Mouse (Mus musculus): ENCODE data around the gene Ctsw. TPM values are rescaled to one million over a fixed set of nuclear protein-coding genes. Genes with fewer than 3 reads are reported as not detected.

The Ctsw gene
- total and polyA plus RNA-seq, 2 experiments: 0.37 to 1.5 TPM

- Histone ChIP-seq H3K79me2 (ENCODE audit: control insufficient read depth, insufficient read depth, low read length) (no peaks in the 10 kb centered on the region; the same call in 1 of the 2 replicates), H3K4me1 (ENCODE audit: control insufficient read depth, insufficient read depth, low read length) (peaks cover 9% of the 10 kb centered on the region), H3K4me3 (ENCODE audit: insufficient read depth, low read depth, low read length) (peak overlapping the region; percentile 51), H3K36me3 (ENCODE audit: control insufficient read depth, insufficient read depth, low read length) (no peaks in the 10 kb centered on the region), H3K27me3 (ENCODE audit: control insufficient read depth, insufficient read depth, low read length) (no peaks in the 10 kb centered on the region), H3K9ac (ENCODE audit: low read depth, low read length) (peak overlapping the region; percentile 68), H3K27ac (replicated peaks; ENCODE audit: insufficient read depth, low read depth, low read length) (peak overlapping the region; percentile 2)
- DNase-seq (ENCODE audit: extremely low read depth, low read depth, low spot score): no peak
- WGBS: 38% methylated on average over 15 of the region's 15 CpGs
- no peak for TF ChIP-seq CTCF (IDR thresholded peaks at IDR 0.05; ENCODE audit: low read depth, low read length)
- no peak for TF ChIP-seq POLR2A (IDR thresholded peaks at IDR 0.05; ENCODE audit: extremely low read depth, insufficient read depth, low read length)
Measured at GRCm38 (mm10) chr19:5511074-5511632, 42.8 kb upstream of the Ctsw start.

GRCm38 (mm10) chr19:5510031-5511026 lies 42.0 kb upstream of the Ctsw start, which contains the start of gene Snx32:
Gene Snx32 (minus strand): TSS chr19:5510538.
- WGBS: 3% methylated on average over 46 of the region's 47 CpGs
- Histone ChIP-seq H3K4me1 (ENCODE audit: control insufficient read depth, insufficient read depth, low read length) (peaks cover 9% of the 10 kb centered on the region), H3K4me3 (ENCODE audit: insufficient read depth, low read depth, low read length) (peak within 1 kb of the TSS; percentile 62), H3K9ac (ENCODE audit: low read depth, low read length) (peak within 1 kb of the TSS; percentile 68), H3K27me3 (ENCODE audit: control insufficient read depth, insufficient read depth, low read length) (no peaks in the 10 kb centered on the region), H3K36me3 (ENCODE audit: control insufficient read depth, insufficient read depth, low read length) (no peaks in the 10 kb centered on the region), H3K79me2 (ENCODE audit: control insufficient read depth, insufficient read depth, low read length) (no peaks in the 10 kb centered on the region; the same call in 1 of the 2 replicates), H3K27ac (replicated peaks; ENCODE audit: insufficient read depth, low read depth, low read length) (peak within 1 kb of the TSS; percentile 2)
- 0 out of 2 replicates have a peak, but pooled peaks have one; percentile 4 for TF ChIP-seq POLR2A (IDR thresholded peaks at IDR 0.05; ENCODE audit: extremely low read depth, insufficient read depth, low read length)
- TF ChIP-seq CTCF (IDR thresholded peaks at IDR 0.05; ENCODE audit: low read depth, low read length): no peak
- DNase-seq (ENCODE audit: extremely low read depth, low read depth, low spot score): peak; percentile 97

DNA sequence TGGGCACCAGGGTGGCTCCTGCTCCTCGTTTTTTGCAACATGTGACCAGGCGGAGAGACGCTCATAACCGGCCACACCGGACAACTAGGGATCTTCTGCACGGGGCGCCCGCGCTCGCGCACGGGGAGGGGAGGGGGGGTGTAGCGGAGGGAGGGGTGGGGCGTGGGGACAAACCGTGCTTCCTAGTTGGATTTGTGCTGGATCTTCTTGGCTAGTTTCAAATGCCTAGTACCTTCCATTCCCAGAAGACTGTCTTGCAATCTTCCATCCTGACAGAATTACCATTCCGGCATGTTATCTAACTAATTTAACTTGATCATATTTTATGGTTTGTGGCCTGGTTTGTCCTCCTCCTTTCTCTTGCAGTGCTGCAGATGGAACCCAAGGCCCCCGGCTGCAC lies 35.4 kb upstream of the Ctsw start, which contains the start of gene 1700020D05Rik:
Gene 1700020D05Rik (minus strand): TSS at position 101 of the 400 bp plus-strand sequence.
- 79% methylated on average over 17 of the region's 17 CpGs for WGBS

DNA sequence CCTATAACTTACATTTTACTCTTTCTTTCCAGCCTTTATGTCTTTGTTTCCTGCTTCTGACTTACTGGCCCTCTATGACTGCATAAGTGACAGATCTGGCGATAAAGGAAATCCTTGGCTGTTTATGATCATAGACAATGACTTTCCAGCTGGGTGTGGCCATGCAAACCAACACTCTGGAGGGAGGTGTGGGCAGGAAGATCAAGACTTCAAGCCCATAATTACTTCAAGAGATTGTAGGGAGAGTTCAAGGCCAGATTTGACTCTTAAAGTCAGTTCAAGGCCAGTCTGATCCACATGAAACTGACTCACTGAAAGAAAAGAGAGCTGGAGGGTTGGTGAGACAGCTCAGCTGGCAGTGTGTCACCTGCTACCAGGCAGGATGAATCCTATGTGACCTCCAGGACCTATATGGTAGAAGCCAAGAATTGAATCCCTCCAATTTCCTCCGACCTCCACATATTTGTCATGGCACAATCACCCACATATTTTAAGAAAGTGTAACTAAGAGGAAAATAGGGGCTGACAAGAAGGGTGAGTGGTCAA lies 32.1 kb upstream of the Ctsw start:
- Histone ChIP-seq H3K4me1 (ENCODE audit: control insufficient read depth, insufficient read depth, low read length) (no peaks in the 10 kb centered on the region), H3K9ac (ENCODE audit: low read depth, low read length) (no peak overlapping the region), H3K27ac (replicated peaks; ENCODE audit: insufficient read depth, low read depth, low read length) (no peak overlapping the region), H3K36me3 (ENCODE audit: control insufficient read depth, insufficient read depth, low read length) (no peaks in the 10 kb centered on the region), H3K27me3 (ENCODE audit: control insufficient read depth, insufficient read depth, low read length) (no peaks in the 10 kb centered on the region), H3K4me3 (ENCODE audit: insufficient read depth, low read depth, low read length) (no peak overlapping the region), H3K79me2 (ENCODE audit: control insufficient read depth, insufficient read depth, low read length) (no peaks in the 10 kb centered on the region)
- TF ChIP-seq POLR2A (IDR thresholded peaks at IDR 0.05; ENCODE audit: extremely low read depth, insufficient read depth, low read length): no peak
- TF ChIP-seq CTCF (IDR thresholded peaks at IDR 0.05; ENCODE audit: low read depth, low read length): no peak
- DNase-seq (ENCODE audit: extremely low read depth, low read depth, low spot score): no peak
- 85% methylated on average over 2 of the region's 2 CpGs for WGBS

More for the DNA sequence above, 35.4 kb upstream of the Ctsw start, which contains the start of gene 1700020D05Rik:
- H3K36me3 ChIP-seq (ENCODE audit: control insufficient read depth, insufficient read depth, low read length): no peaks in the 10 kb centered on the region
- no peak within 1 kb of the TSS for H3K9ac ChIP-seq (ENCODE audit: low read depth, low read length)
- no peak within 1 kb of the TSS for H3K27ac ChIP-seq (replicated peaks; ENCODE audit: insufficient read depth, low read depth, low read length)
- H3K79me2 ChIP-seq (ENCODE audit: control insufficient read depth, insufficient read depth, low read length): no peaks in the 10 kb centered on the region; the same call in 1 of the 2 replicates
- no peaks in the 10 kb centered on the region for H3K27me3 ChIP-seq (ENCODE audit: control insufficient read depth, insufficient read depth, low read length)
- TF ChIP-seq CTCF (IDR thresholded peaks at IDR 0.05; ENCODE audit: low read depth, low read length): no peak
- TF ChIP-seq POLR2A (IDR thresholded peaks at IDR 0.05; ENCODE audit: extremely low read depth, insufficient read depth, low read length): no peak
- no peak within 1 kb of the TSS for H3K4me3 ChIP-seq (ENCODE audit: insufficient read depth, low read depth, low read length)
- no peak for DNase-seq (ENCODE audit: extremely low read depth, low read depth, low spot score)
- no peaks in the 10 kb centered on the region for H3K4me1 ChIP-seq (ENCODE audit: control insufficient read depth, insufficient read depth, low read length)

DNA sequence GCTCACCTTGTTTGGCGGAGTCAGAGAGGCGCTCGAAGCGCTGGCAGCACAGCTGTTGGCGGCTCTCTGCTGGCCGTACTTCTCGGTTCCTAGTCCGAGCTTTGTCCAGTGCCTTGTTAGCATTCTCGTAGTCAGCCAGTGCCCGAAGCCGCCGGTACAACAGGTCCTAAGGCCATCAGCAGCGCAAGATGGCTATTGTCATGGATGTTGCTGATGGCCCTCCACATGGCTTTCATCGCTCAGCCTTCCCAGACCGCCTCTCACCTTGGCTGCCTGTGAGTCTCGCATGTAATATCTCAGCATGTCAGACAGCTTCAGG lies 27.7 kb upstream of the Ctsw start:
- Histone ChIP-seq H3K79me2 (ENCODE audit: control insufficient read depth, insufficient read depth, low read length) (no peaks in the 10 kb centered on the region), H3K4me3 (ENCODE audit: insufficient read depth, low read depth, low read length) (no peak overlapping the region), H3K27ac (replicated peaks; ENCODE audit: insufficient read depth, low read depth, low read length) (no peak overlapping the region), H3K9ac (ENCODE audit: low read depth, low read length) (no peak overlapping the region), H3K27me3 (ENCODE audit: control insufficient read depth, insufficient read depth, low read length) (no peaks in the 10 kb centered on the region), H3K4me1 (ENCODE audit: control insufficient read depth, insufficient read depth, low read length) (no peaks in the 10 kb centered on the region), H3K36me3 (ENCODE audit: control insufficient read depth, insufficient read depth, low read length) (peaks cover 10% of the 10 kb centered on the region; the same call in 1 of the 2 replicates)
- WGBS: 93% methylated on average over 16 of the region's 16 CpGs
- DNase-seq (ENCODE audit: extremely low read depth, low read depth, low spot score): no peak
- TF ChIP-seq CTCF (IDR thresholded peaks at IDR 0.05; ENCODE audit: low read depth, low read length): no peak
- TF ChIP-seq POLR2A (IDR thresholded peaks at IDR 0.05; ENCODE audit: extremely low read depth, insufficient read depth, low read length): no peak
